Mouse (Mus musculus): ENCODE measurements around the gene Sumf1. TPM values are rescaled to one million over a fixed set of nuclear protein-coding genes. Genes with fewer than 3 reads are reported as not detected.

Gene Sumf1
- polyA plus RNA-seq, 1 experiment, result 19.1 TPM

- H3K27me3 ChIP-seq (ENCODE audit: control insufficient read depth, insufficient read depth, low read length), result no peaks in the 10 kb centered on the region
- H3K4me3 ChIP-seq (ENCODE audit: extremely low read depth, insufficient read depth, insufficient read length), result peak overlapping the region; percentile 80
- peaks cover 2% of the 10 kb centered on the region; the same call in 1 of the 2 replicates for H3K4me1 ChIP-seq (ENCODE audit: control insufficient read depth, insufficient read depth, insufficient read length)
- DNase-seq (ENCODE audit: low read depth in 1 of 2, low spot score in 2 of 2), result no peak
- H3K27ac ChIP-seq (ENCODE audit: insufficient read depth, low read length), result peak overlapping the region; percentile 67
- H3K36me3 ChIP-seq (ENCODE audit: control insufficient read depth, insufficient read depth, low read length), result peaks cover 2% of the 10 kb centered on the region
- WGBS, result 8% methylated on average over 36 of the region's 36 CpGs
- no peak for TF ChIP-seq POLR2A (IDR thresholded peaks at IDR 0.05; ENCODE audit: low read depth, low read length)
- no peak for TF ChIP-seq CTCF (IDR thresholded peaks at IDR 0.05; ENCODE audit: extremely low read depth, insufficient read depth, insufficient read length, insufficient replicate concordance)
These were observed 26.8 kb upstream of the Sumf1 start for GRCm38 (mm10) chr6:108211896-108212880.

GRCm38 (mm10) chr6:108206914-108207566 lies 21.7 kb upstream of the Sumf1 start:
- no peak overlapping the region for H3K4me3 ChIP-seq (ENCODE audit: extremely low read depth, insufficient read depth, insufficient read length)
- TF ChIP-seq POLR2A (IDR thresholded peaks at IDR 0.05; ENCODE audit: low read depth, low read length), result no peak
- TF ChIP-seq CTCF (IDR thresholded peaks at IDR 0.05; ENCODE audit: extremely low read depth, insufficient read depth, insufficient read length, insufficient replicate concordance), result no peak

GRCm38 (mm10) chr6:108206145-108206544 lies 20.8 kb upstream of the Sumf1 start:
- DNase-seq (ENCODE audit: low read depth in 1 of 2, low spot score in 2 of 2), result no peak
- Histone ChIP-seq H3K27ac (ENCODE audit: insufficient read depth, low read length) (no peak overlapping the region), H3K27me3 (ENCODE audit: control insufficient read depth, insufficient read depth, low read length) (no peaks in the 10 kb centered on the region), H3K36me3 (ENCODE audit: control insufficient read depth, insufficient read depth, low read length) (no peaks in the 10 kb centered on the region), H3K4me1 (ENCODE audit: control insufficient read depth, insufficient read depth, insufficient read length) (no peaks in the 10 kb centered on the region), H3K4me3 (ENCODE audit: extremely low read depth, insufficient read depth, insufficient read length) (no peak overlapping the region)
- TF ChIP-seq POLR2A (IDR thresholded peaks at IDR 0.05; ENCODE audit: low read depth, low read length) (no peak), CTCF (IDR thresholded peaks at IDR 0.05; ENCODE audit: extremely low read depth, insufficient read depth, insufficient read length, insufficient replicate concordance) (no peak)
- WGBS, result 90% methylated on average over 4 of the region's 4 CpGs

More at GRCm38 (mm10) chr6:108206914-108207566, 21.7 kb upstream of the Sumf1 start:
- no peaks in the 10 kb centered on the region for H3K36me3 ChIP-seq (ENCODE audit: control insufficient read depth, insufficient read depth, low read length)
- no peaks in the 10 kb centered on the region for H3K27me3 ChIP-seq (ENCODE audit: control insufficient read depth, insufficient read depth, low read length)
- H3K4me1 ChIP-seq (ENCODE audit: control insufficient read depth, insufficient read depth, insufficient read length), result peaks cover 2% of the 10 kb centered on the region; the same call in 1 of the 2 replicates
- no peak overlapping the region for H3K27ac ChIP-seq (ENCODE audit: insufficient read depth, low read length)
- no peak for DNase-seq (ENCODE audit: low read depth in 1 of 2, low spot score in 2 of 2)
- WGBS, result 72% methylated on average over 5 of the region's 5 CpGs

- Histone ChIP-seq H3K27me3 (ENCODE audit: control insufficient read depth, insufficient read depth, low read length) (no peaks in the 10 kb centered on the region), H3K36me3 (ENCODE audit: control insufficient read depth, insufficient read depth, low read length) (no peaks in the 10 kb centered on the region), H3K4me1 (ENCODE audit: control insufficient read depth, insufficient read depth, insufficient read length) (no peaks in the 10 kb centered on the region), H3K27ac (ENCODE audit: insufficient read depth, low read length) (no peak overlapping the region), H3K4me3 (ENCODE audit: extremely low read depth, insufficient read depth, insufficient read length) (no peak overlapping the region)
- 91% methylated on average over 2 of the region's 2 CpGs for WGBS
- TF ChIP-seq POLR2A (IDR thresholded peaks at IDR 0.05; ENCODE audit: low read depth, low read length) (no peak), CTCF (IDR thresholded peaks at IDR 0.05; ENCODE audit: extremely low read depth, insufficient read depth, insufficient read length, insufficient replicate concordance) (no peak)
- no peak for DNase-seq (ENCODE audit: low read depth in 1 of 2, low spot score in 2 of 2)
These were observed 18.9 kb upstream of the Sumf1 start for GRCm38 (mm10) chr6:108204322-108204721.

- H3K27ac ChIP-seq (ENCODE audit: insufficient read depth, low read length), result no peak overlapping the region
- 80% methylated on average over 7 of the region's 7 CpGs for WGBS
These were observed 12.9 kb upstream of the Sumf1 start for GRCm38 (mm10) chr6:108198286-108198685.

GRCm38 (mm10) chr6:108197117-108197516 lies 11.7 kb upstream of the Sumf1 start:
- WGBS, result 10% methylated on average over 4 of the region's 4 CpGs
- H3K27ac ChIP-seq (ENCODE audit: insufficient read depth, low read length), result peak overlapping the region; percentile 82
- no peaks in the 10 kb centered on the region for H3K27me3 ChIP-seq (ENCODE audit: control insufficient read depth, insufficient read depth, low read length)
- H3K4me3 ChIP-seq (ENCODE audit: extremely low read depth, insufficient read depth, insufficient read length), result peak overlapping the region; percentile 41; the same call in 1 of the 2 replicates
- H3K36me3 ChIP-seq (ENCODE audit: control insufficient read depth, insufficient read depth, low read length), result no peaks in the 10 kb centered on the region
- TF ChIP-seq POLR2A (IDR thresholded peaks at IDR 0.05; ENCODE audit: low read depth, low read length) (no peak), CTCF (IDR thresholded peaks at IDR 0.05; ENCODE audit: extremely low read depth, insufficient read depth, insufficient read length, insufficient replicate concordance) (no peak)
- H3K4me1 ChIP-seq (ENCODE audit: control insufficient read depth, insufficient read depth, insufficient read length), result peaks cover 7% of the 10 kb centered on the region; the same call in 1 of the 2 replicates
- DNase-seq (ENCODE audit: low read depth in 1 of 2, low spot score in 2 of 2), result peak; percentile 53 to 58

More at GRCm38 (mm10) chr6:108198286-108198685, 12.9 kb upstream of the Sumf1 start:
- TF ChIP-seq POLR2A (IDR thresholded peaks at IDR 0.05; ENCODE audit: low read depth, low read length) (no peak), CTCF (IDR thresholded peaks at IDR 0.05; ENCODE audit: extremely low read depth, insufficient read depth, insufficient read length, insufficient replicate concordance) (no peak)
- no peaks in the 10 kb centered on the region for H3K27me3 ChIP-seq (ENCODE audit: control insufficient read depth, insufficient read depth, low read length)
- no peak overlapping the region for H3K4me3 ChIP-seq (ENCODE audit: extremely low read depth, insufficient read depth, insufficient read length)
- H3K4me1 ChIP-seq (ENCODE audit: control insufficient read depth, insufficient read depth, insufficient read length), result peaks cover 3% of the 10 kb centered on the region; the same call in 1 of the 2 replicates
- H3K36me3 ChIP-seq (ENCODE audit: control insufficient read depth, insufficient read depth, low read length), result no peaks in the 10 kb centered on the region
- DNase-seq (ENCODE audit: low read depth in 1 of 2, low spot score in 2 of 2), result no peak

All from spleen, adult 2 months (tissue).